Mouse (Mus musculus) forebrain, embryonic 11.5 days (tissue): Measurements from ENCODE around the gene Gm14391. TPM values are rescaled to one million over a fixed set of nuclear protein-coding genes. Genes with fewer than 3 reads are reported as not detected.
"Not testable (repeated sequence)": the region's sequence is repeated elsewhere in the genome, so short reads cannot be mapped to it uniquely, and the experiment has no call there.

Experiments
- ATAC-seq: fragments of 200-750 bp; cut with Nextera tagmentation; replicated peaks from 2 replicates; pipeline ENCODE4 v1.8.0; 2017; ENCODE audit warnings: moderate TSS enrichment; ENCODE audit not compliant: low FRiP score
- DNase-seq: peaks from one replicate; pipeline ENCODE4 v3.0.0-alpha.2; 2017; ENCODE audit warnings: low spot score
- H3K27ac ChIP-seq: fragments of 300-500 bp; sonication (generic); 2 replicates; pipeline ENCODE4 v1.5.1; 2014; ENCODE audit warnings: low read depth, low read length
- H3K27me3 ChIP-seq: fragments of 300-500 bp; sonication (generic); 2 replicates; pipeline ENCODE4 v1.6.1; 2014; ENCODE audit warnings: mild to moderate bottlenecking, low read length, mixed read lengths; ENCODE audit not compliant: control insufficient read depth, insufficient read depth
- H3K36me3 ChIP-seq: fragments of 300-500 bp; sonication (generic); 2 replicates; pipeline ENCODE4 v1.6.1; 2014; ENCODE audit warnings: mild to moderate bottlenecking, low read length, moderate library complexity, mixed read lengths; ENCODE audit not compliant: control insufficient read depth, insufficient read depth
- H3K4me1 ChIP-seq: fragments of 300-500 bp; sonication (generic); replicated peaks from 2 replicates; pipeline ENCODE4 v1.6.1; 2014; ENCODE audit warnings: low read length, mixed read lengths; ENCODE audit not compliant: control insufficient read depth, insufficient read depth
- H3K4me2 ChIP-seq: fragments of 300-500 bp; sonication (generic); 2 replicates; pipeline ENCODE4 v1.6.1; 2014; ENCODE audit warnings: low read depth, mild to moderate bottlenecking, low read length, moderate library complexity, mixed read lengths; ENCODE audit not compliant: severe bottlenecking
- H3K4me3 ChIP-seq: fragments of 300-500 bp; sonication (generic); 2 replicates; pipeline ENCODE4 v1.5.1; 2014; ENCODE audit warnings: low read depth, low read length
- H3K9ac ChIP-seq: fragments of 300-500 bp; sonication (generic); 2 replicates; pipeline ENCODE4 v1.6.1; 2014; ENCODE audit warnings: low read length
- H3K9me3 ChIP-seq: fragments of 300-500 bp; sonication (generic); 2 replicates; pipeline ENCODE4 v1.6.1; 2016; ENCODE audit warnings: low read length, mixed read lengths; ENCODE audit not compliant: control insufficient read depth
- WGBS: fragments of 180-500 bp; shearing (Covaris S2); extraction: QIAGEN DNeasy Blood & Tissue Kit; methylation state at CpG from one replicate; pipeline ENCODE4 v1.1.7; 2014; 5-methylcytosine and 5-hydroxymethylcytosine counted together
- polyA plus RNA-seq: library from polyadenylated mRNA; unstranded; fragments of >200 nt; fragmentation: Nextera tagmentation; extraction: Ambion mirVana; gene quantifications from 2 replicates; pipeline ENCODE4 v1.2.1, GENCODE M21; 2014

The Gm14391 gene
- 4.0 and 9.1 TPM in 2 replicates for polyA plus RNA-seq

DNA sequence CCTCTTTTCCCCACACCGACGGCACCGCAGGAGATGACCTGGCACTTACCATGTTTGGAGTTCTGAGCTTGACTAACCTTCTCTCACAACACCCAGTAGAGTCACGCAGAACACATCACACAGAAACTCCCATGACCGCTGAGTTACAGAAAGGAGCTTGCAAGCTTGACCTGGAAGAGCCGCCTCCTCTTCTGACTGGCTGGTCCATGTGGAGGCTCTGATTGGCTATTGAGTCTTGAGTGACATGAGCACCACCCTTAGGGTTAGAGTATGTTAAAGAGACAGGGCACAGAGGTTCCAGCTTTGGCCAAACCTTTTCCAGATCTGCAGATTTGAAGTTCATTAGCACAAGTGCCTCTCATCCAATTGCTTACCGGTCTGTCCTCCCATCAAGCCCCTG lies at the start of gene Gm14391:
Gene Gm14391 (minus strand): TSS at position 186 of the 400 bp plus-strand sequence.
- H3K9ac ChIP-seq, ATAC-seq, H3K36me3 ChIP-seq, H3K9me3 ChIP-seq, H3K4me2 ChIP-seq, H3K27me3 ChIP-seq, H3K27ac ChIP-seq, H3K4me1 ChIP-seq, DNase-seq, H3K4me3 ChIP-seq: not testable (repeated sequence)
- no CpG with 5 or more reads among the region's 7 CpGs for WGBS

- H3K27me3 ChIP-seq, H3K4me1 ChIP-seq, H3K36me3 ChIP-seq, H3K9me3 ChIP-seq, H3K27ac ChIP-seq, H3K4me3 ChIP-seq, ATAC-seq, H3K9ac ChIP-seq, DNase-seq, H3K4me2 ChIP-seq: not testable (repeated sequence)
- WGBS, result 68% methylated on average over 1 of the region's 1 CpGs
Measured at GRCm38 (mm10) chr2:175179008-175179407, 27.7 kb downstream of the Gm14391 start.

DNA sequence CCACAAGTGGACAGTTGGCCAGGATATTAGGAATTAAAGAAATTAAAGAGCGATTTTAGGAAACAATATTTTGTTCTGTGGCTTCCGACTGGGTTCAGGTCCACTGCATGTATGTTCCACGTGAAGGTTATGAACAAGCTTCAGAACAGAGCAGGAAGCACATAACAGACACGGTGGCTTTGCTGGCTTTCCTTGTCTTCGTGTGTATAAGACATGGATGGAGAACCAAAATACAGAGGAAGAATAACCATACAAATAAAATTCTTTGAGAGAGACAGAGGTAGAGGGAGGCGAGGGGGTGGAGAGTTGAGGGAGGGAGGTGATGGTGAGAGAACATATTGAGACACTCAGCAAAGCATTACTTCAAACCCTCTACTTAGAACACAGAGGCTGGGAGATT lies 30.4 kb downstream of the Gm14391 start:
- H3K4me1 ChIP-seq, result no peaks in the 10 kb centered on the region
- H3K4me2 ChIP-seq, result no peak overlapping the region
- no peak overlapping the region for H3K9ac ChIP-seq
- ATAC-seq, result no peak
- no peak overlapping the region for H3K27ac ChIP-seq
- WGBS, result 84% methylated on average over 6 of the region's 6 CpGs
- DNase-seq, result no peak
- no peaks in the 10 kb centered on the region for H3K36me3 ChIP-seq
- H3K27me3 ChIP-seq, result no peaks in the 10 kb centered on the region
- H3K9me3 ChIP-seq, result no peaks in the 10 kb centered on the region
- H3K4me3 ChIP-seq, result no peak overlapping the region

DNA sequence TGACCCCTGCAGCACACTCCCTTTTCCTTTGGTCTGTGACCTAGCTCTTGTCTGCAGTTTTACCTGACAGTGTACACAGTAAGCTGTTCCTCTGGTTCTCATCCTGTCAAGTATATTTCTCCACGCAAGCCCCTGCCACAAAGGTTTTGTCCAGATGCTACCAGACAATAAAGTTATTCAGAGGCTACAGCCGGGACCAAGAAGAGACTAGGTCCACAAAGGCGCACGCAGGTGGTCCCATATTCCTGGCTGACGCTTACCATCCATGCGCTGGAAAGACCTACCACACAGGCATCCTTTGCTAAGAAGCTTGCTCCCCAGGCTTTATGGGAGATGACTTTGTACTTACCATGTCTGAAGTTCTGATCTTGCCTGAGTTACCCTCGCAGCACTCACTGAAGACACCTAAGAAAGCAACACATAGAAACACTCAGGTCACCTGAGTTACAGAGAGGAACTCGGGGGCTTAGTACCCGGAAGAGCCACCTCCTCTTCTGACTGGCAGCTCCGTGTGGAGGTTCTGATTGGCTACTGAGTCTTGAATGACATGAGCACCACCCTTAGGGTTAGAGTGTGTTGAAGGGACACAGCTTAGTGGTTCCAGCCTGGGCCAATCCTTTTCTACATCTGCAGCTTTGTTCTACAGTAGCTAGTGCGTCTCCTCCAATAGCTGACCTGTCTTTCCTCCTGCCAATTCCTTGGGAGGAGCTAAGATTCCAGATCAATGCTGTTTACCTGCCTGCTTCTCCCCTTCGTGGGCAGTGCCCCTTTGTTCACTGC lies 31.1 kb downstream of the Gm14391 start, which contains the start of gene Gm14443:
Gene Gm14443 (minus strand): TSS at position 471 of the 780 bp plus-strand sequence.
- not testable (repeated sequence) for H3K27me3 ChIP-seq, H3K27ac ChIP-seq, H3K4me3 ChIP-seq, H3K4me2 ChIP-seq, H3K9ac ChIP-seq, H3K9me3 ChIP-seq, H3K4me1 ChIP-seq, DNase-seq, H3K36me3 ChIP-seq, ATAC-seq
- 80% methylated on average over 12 of the region's 12 CpGs for whole genome bisulfite sequencing

- not testable (repeated sequence) for ATAC-seq, H3K36me3 ChIP-seq, DNase-seq, H3K4me1 ChIP-seq, H3K4me3 ChIP-seq, H3K9me3 ChIP-seq, H3K27me3 ChIP-seq, H3K9ac ChIP-seq, H3K4me2 ChIP-seq, H3K27ac ChIP-seq
- WGBS, result 86% methylated on average over 2 of the region's 2 CpGs
Measured at GRCm38 (mm10) chr2:175174058-175174457, 32.7 kb downstream of the Gm14391 start.

GRCm38 (mm10) chr2:175172906-175173595 lies 33.7 kb downstream of the Gm14391 start:
- H3K9ac ChIP-seq, DNase-seq, H3K27me3 ChIP-seq, H3K27ac ChIP-seq, ATAC-seq, H3K9me3 ChIP-seq, H3K4me2 ChIP-seq, H3K4me1 ChIP-seq, H3K36me3 ChIP-seq, H3K4me3 ChIP-seq: not testable (repeated sequence)
- 88% methylated on average over 3 of the region's 3 CpGs for WGBS

DNA sequence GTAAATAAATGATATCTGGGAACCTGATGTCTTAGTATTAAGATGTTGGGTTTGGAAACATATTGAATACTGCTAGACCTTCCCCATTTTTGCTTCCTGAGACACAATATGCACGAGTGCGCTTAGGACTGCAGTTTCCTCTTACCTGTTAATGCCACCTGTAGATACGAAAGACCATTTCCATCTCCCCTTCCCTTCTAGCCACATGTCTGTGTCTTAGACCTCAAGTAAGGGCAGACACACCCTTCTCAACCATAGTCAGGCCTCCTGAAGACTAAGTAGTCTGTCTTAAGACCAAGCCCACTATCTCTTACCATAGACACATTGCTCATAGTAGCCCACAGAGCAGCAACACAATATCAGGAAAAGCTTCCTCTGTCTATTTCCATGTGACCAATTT lies 34.6 kb downstream of the Gm14391 start:
- no peak overlapping the region for H3K4me3 ChIP-seq
- no peak for DNase-seq
- H3K9me3 ChIP-seq, result no peaks in the 10 kb centered on the region
- no peaks in the 10 kb centered on the region for H3K27me3 ChIP-seq
- H3K4me1 ChIP-seq, result no peaks in the 10 kb centered on the region
- 87% methylated on average over 3 of the region's 3 CpGs for WGBS
- no peak overlapping the region for H3K27ac ChIP-seq
- no peak for ATAC-seq
- H3K9ac ChIP-seq, result no peak overlapping the region
- no peaks in the 10 kb centered on the region for H3K36me3 ChIP-seq
- H3K4me2 ChIP-seq, result no peak overlapping the region

DNA sequence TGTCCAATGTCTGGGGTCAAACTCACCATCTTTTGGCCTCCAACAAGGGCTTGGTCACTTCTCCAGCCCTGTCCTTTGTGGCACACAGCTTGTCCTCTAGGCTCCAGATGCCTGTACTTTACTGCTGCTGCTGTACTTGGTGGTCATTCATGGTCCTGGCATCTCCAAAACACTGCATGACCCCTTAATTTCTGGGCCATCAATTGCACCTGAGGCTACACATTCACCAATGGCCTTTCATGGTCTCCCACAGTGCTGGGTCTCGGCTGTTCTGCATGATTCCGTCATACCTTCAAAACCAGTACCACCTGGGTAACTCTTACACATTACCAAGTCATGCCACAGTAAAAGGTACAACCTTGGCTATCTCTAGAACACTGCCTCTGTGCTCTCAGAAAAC lies 39.8 kb downstream of the Gm14391 start:
- not testable (repeated sequence) for H3K27me3 ChIP-seq, DNase-seq, H3K4me1 ChIP-seq, H3K9ac ChIP-seq, H3K4me2 ChIP-seq, H3K27ac ChIP-seq, H3K9me3 ChIP-seq, H3K36me3 ChIP-seq, ATAC-seq, H3K4me3 ChIP-seq
- WGBS, result 79% methylated on average over 2 of the region's 2 CpGs
